Mouse (Mus musculus) heart, postnatal 0 days (tissue): ENCODE results near the gene AI467606. TPM values are rescaled to one million over a fixed set of nuclear protein-coding genes. Genes with fewer than 3 reads are reported as not detected.

ENCODE experiments used
- ATAC-seq: fragments of 200-750 bp; cut with Nextera tagmentation; 2 replicates; pipeline ENCODE4 v1.8.0; 2017; ENCODE audit warnings: low read depth, moderate number of reproducible peaks, moderate library complexity; ENCODE audit not compliant: insufficient read depth
- DNase-seq: peaks from one replicate; pipeline ENCODE4 v3.0.0-alpha.2; 2016; ENCODE audit warnings: low spot score
- H3K27ac ChIP-seq: fragments of 300-500 bp; sonication (generic); 2 replicates; pipeline ENCODE4 v1.5.1; 2014; ENCODE audit warnings: low read depth, mild to moderate bottlenecking
- H3K27me3 ChIP-seq: fragments of 300-500 bp; sonication (generic); 2 replicates; pipeline ENCODE4 v1.6.1; 2014; ENCODE audit warnings: low read length, mixed read lengths; ENCODE audit not compliant: control insufficient read depth, insufficient read depth
- H3K36me3 ChIP-seq: fragments of 300-500 bp; sonication (generic); replicated peaks from 2 replicates; pipeline ENCODE4 v1.6.1; 2014; ENCODE audit warnings: low read length, mixed read lengths; ENCODE audit not compliant: control insufficient read depth, insufficient read depth
- H3K4me1 ChIP-seq: fragments of 300-500 bp; sonication (generic); 2 replicates; pipeline ENCODE4 v1.6.1; 2014; ENCODE audit warnings: antibody characterized with exemption; ENCODE audit not compliant: control insufficient read depth, insufficient read depth
- H3K4me2 ChIP-seq: fragments of 300-500 bp; sonication (generic); 2 replicates; pipeline ENCODE4 v1.6.1; 2014; ENCODE audit warnings: low read depth, mild to moderate bottlenecking, low read length, moderate library complexity
- H3K4me3 ChIP-seq: fragments of 300-500 bp; sonication (generic); 2 replicates; pipeline ENCODE4 v1.5.1; 2014; ENCODE audit warnings: low read depth, low read length
- H3K9ac ChIP-seq: fragments of 300-500 bp; sonication (generic); replicated peaks from 2 replicates; pipeline ENCODE4 v1.6.1; 2014; ENCODE audit warnings: low read depth, low read length, mixed read lengths
- H3K9me3 ChIP-seq: fragments of 300-500 bp; sonication (generic); replicated peaks from 2 replicates; pipeline ENCODE4 v1.6.1; 2016; ENCODE audit warnings: low read length; ENCODE audit not compliant: control insufficient read depth
- CTCF ChIP-seq: IDR thresholded peaks from 2 replicates; pipeline ENCODE4 v1.5.1; 2016; ENCODE audit warnings: antibody characterized with exemption, control low read depth, low read depth
- EP300 ChIP-seq: IDR thresholded peaks from 2 replicates; pipeline ENCODE4 v1.6.1; 2016; ENCODE audit warnings: antibody characterized with exemption, low read depth
- WGBS: fragments of 180-500 bp; shearing (Covaris S2); extraction: QIAGEN DNeasy Blood & Tissue Kit; methylation state at CpG from one replicate; pipeline ENCODE4 v1.1.7; 2014; 5-methylcytosine and 5-hydroxymethylcytosine counted together
- polyA plus RNA-seq: library from polyadenylated mRNA; unstranded; fragments of >200 nt; fragmentation: Nextera tagmentation; extraction: Ambion mirVana; gene quantifications from 2 replicates; pipeline ENCODE4 v1.2.1, GENCODE M21; 2015
- total RNA-seq: library from RNA; depleted of rRNA; stranded (reverse); fragments of >200 nt; gene quantifications from 2 replicates; pipeline ENCODE4 v1.2.3, GENCODE M21; 2014; ENCODE audit warnings: low replicate concordance

Gene AI467606
- total and polyA plus RNA-seq, 2 experiments from 2014 or later: 0.50 to 0.94 TPM

GRCm38 (mm10) chr7:127112921-127113597 lies 21.9 kb downstream of the AI467606 start:
- TF ChIP-seq CTCF (no peak), EP300 (no peak)
- Histone ChIP-seq H3K4me1 (no peaks in the 10 kb centered on the region), H3K9ac (no peak overlapping the region; the same call in 1 of the 2 replicates), H3K9me3 (no peaks in the 10 kb centered on the region), H3K4me2 (no peak overlapping the region), H3K36me3 (no peaks in the 10 kb centered on the region), H3K27ac (no peak overlapping the region), H3K4me3 (no peak overlapping the region), H3K27me3 (no peaks in the 10 kb centered on the region)
- WGBS: 26% methylated on average over 9 of the region's 9 CpGs
- no peak for DNase-seq
- no peak for ATAC-seq

GRCm38 (mm10) chr7:127113614-127114259 lies 22.6 kb downstream of the AI467606 start:
- WGBS: 40% methylated on average over 12 of the region's 12 CpGs
- H3K4me1 ChIP-seq: no peaks in the 10 kb centered on the region

GRCm38 (mm10) chr7:127114920-127115319 lies 23.8 kb downstream of the AI467606 start:
- H3K27me3 ChIP-seq: no peaks in the 10 kb centered on the region
- DNase-seq (no peak), ATAC-seq (no peak)
- no peaks in the 10 kb centered on the region for H3K9me3 ChIP-seq
- H3K36me3 ChIP-seq: no peaks in the 10 kb centered on the region
- H3K9ac ChIP-seq: no peak overlapping the region
- no peak overlapping the region for H3K4me2 ChIP-seq
- 74% methylated on average over 11 of the region's 11 CpGs for WGBS
- H3K4me1 ChIP-seq: no peaks in the 10 kb centered on the region
- no peak for TF ChIP-seq CTCF
- H3K27ac ChIP-seq: no peak overlapping the region
- H3K4me3 ChIP-seq: no peak overlapping the region

More at GRCm38 (mm10) chr7:127113614-127114259, 22.6 kb downstream of the AI467606 start:
- Histone ChIP-seq H3K4me3 (no peak overlapping the region), H3K9me3 (no peaks in the 10 kb centered on the region), H3K36me3 (no peaks in the 10 kb centered on the region), H3K27me3 (no peaks in the 10 kb centered on the region), H3K27ac (no peak overlapping the region), H3K4me2 (no peak overlapping the region), H3K9ac (no peak overlapping the region; the same call in 1 of the 2 replicates)
- no peak for TF ChIP-seq CTCF
- TF ChIP-seq EP300: no peak
- ATAC-seq (no peak), DNase-seq (no peak)

GRCm38 (mm10) chr7:127116331-127116935 lies 25.3 kb downstream of the AI467606 start:
- Histone ChIP-seq H3K4me2 (no peak overlapping the region), H3K36me3 (no peaks in the 10 kb centered on the region), H3K4me3 (no peak overlapping the region), H3K27ac (no peak overlapping the region), H3K9ac (no peak overlapping the region), H3K27me3 (no peaks in the 10 kb centered on the region), H3K9me3 (no peaks in the 10 kb centered on the region), H3K4me1 (peaks cover 5% of the 10 kb centered on the region; the same call in 1 of the 2 replicates)
- WGBS: 65% methylated on average over 11 of the region's 11 CpGs
- TF ChIP-seq CTCF (no peak), EP300 (no peak)
- DNase-seq (no peak), ATAC-seq (no peak)

GRCm38 (mm10) chr7:127117948-127118347 lies 26.8 kb downstream of the AI467606 start:
- peak; percentile 53 for DNase-seq
- Histone ChIP-seq H3K9ac (no peak overlapping the region), H3K4me2 (no peak overlapping the region), H3K27me3 (0 out of 2 replicates have a peak, but pooled peaks cover 4% of the 10 kb centered on the region), H3K4me3 (no peak overlapping the region), H3K36me3 (no peaks in the 10 kb centered on the region), H3K27ac (no peak overlapping the region), H3K4me1 (peaks cover 8% of the 10 kb centered on the region; the same call in 1 of the 2 replicates), H3K9me3 (no peaks in the 10 kb centered on the region)
- peak; percentile 62 for ATAC-seq
- no peak for TF ChIP-seq EP300
- TF ChIP-seq CTCF: peak; percentile 46
- WGBS: 24% methylated on average over 5 of the region's 5 CpGs
